Mouse (Mus musculus): Measurements from ENCODE around the gene Fam76b.
"Not testable (repeated sequence)": the region's sequence is repeated elsewhere in the genome, so short reads cannot be mapped to it uniquely, and the experiment has no call there.

Fam76b gene
- long read RNA-seq, experiment 1, partial matches to known transcripts, result 1 of 5 reads
- long read RNA-seq, experiment 1, other reads (novel, unspliced or antisense), result 2 of 5 reads
- long read RNA-seq, experiment 2, partial matches to known transcripts, result 5 of 10 reads
- long read RNA-seq, experiment 2, other reads (novel, unspliced or antisense), result 2 of 10 reads

GRCm38 (mm10) chr9:13827406-13828086 lies at the start of gene Fam76b:
Gene Fam76b, plus strand, starts transcription at chr9:13827716.
- intact Hi-C loops (cut with DNase I), result loop anchor here (10.0 kb wide), 1 partner anchor 593 kb away; no protein-coding TSS in a partner anchor

GRCm38 (mm10) chr9:13781985-13782384 lies 45.5 kb upstream of the Fam76b start:
- intact Hi-C loops (cut with DNase I), result no loop called here

GRCm38 (mm10) chr9:13790864-13791263 lies 36.7 kb upstream of the Fam76b start:
- intact Hi-C loops (cut with DNase I), result not testable (repeated sequence)

- intact Hi-C loops (cut with DNase I), result no loop called here
These were observed 33.2 kb upstream of the Fam76b start for GRCm38 (mm10) chr9:13794302-13794701.

- intact Hi-C loops (cut with DNase I), result no loop called here
These were observed 32.8 kb upstream of the Fam76b start for GRCm38 (mm10) chr9:13794756-13795155.

- intact Hi-C loops (cut with DNase I), result no loop called here
These were observed 23.0 kb upstream of the Fam76b start for GRCm38 (mm10) chr9:13804480-13804879.

- intact Hi-C loops (cut with DNase I), result no loop called here
These were observed 20.7 kb upstream of the Fam76b start for GRCm38 (mm10) chr9:13806854-13807253.

- intact Hi-C loops (cut with DNase I), result no loop called here
These were observed 19.9 kb upstream of the Fam76b start for GRCm38 (mm10) chr9:13807657-13808056.

GRCm38 (mm10) chr9:13809937-13810336 lies 17.6 kb upstream of the Fam76b start:
- intact Hi-C loops (cut with DNase I), result no loop called here

- intact Hi-C loops (cut with DNase I), result no loop called here
These were observed 9.1 kb upstream of the Fam76b start for GRCm38 (mm10) chr9:13818369-13818768.

GRCm38 (mm10) chr9:13820774-13821173 lies 6.7 kb upstream of the Fam76b start:
- intact Hi-C loops (cut with DNase I), result loop anchor here (10.0 kb wide), 1 partner anchor 586 kb away; no protein-coding TSS in a partner anchor

GRCm38 (mm10) chr9:13825896-13826295 lies 1.6 kb upstream of the Fam76b start:
- intact Hi-C loops (cut with DNase I), result loop anchor here (10.0 kb wide), 1 partner anchor 591 kb away; no protein-coding TSS in a partner anchor

GRCm38 (mm10) chr9:13826391-13826805 lies 1.1 kb upstream of the Fam76b start:
- intact Hi-C loops (cut with DNase I), result loop anchor here (10.0 kb wide), 1 partner anchor 592 kb away; no protein-coding TSS in a partner anchor

- intact Hi-C loops (cut with DNase I), result loop anchor here (10.0 kb wide), 1 partner anchor 592 kb away; no protein-coding TSS in a partner anchor
These were observed 597 bp upstream of the Fam76b start, which contains the start of gene Cep57 for GRCm38 (mm10) chr9:13826832-13827405. Gene Cep57, minus strand, starts transcription at chr9:13827107.

GRCm38 (mm10) chr9:13828087-13828441 lies 548 bp downstream of the Fam76b start:
- intact Hi-C loops (cut with DNase I), result loop anchor here (10.0 kb wide), 1 partner anchor 593 kb away; no protein-coding TSS in a partner anchor

GRCm38 (mm10) chr9:13835256-13835655 lies 7.7 kb downstream of the Fam76b start:
- intact Hi-C loops (cut with DNase I), result no loop called here

GRCm38 (mm10) chr9:13836726-13837125 lies 9.2 kb downstream of the Fam76b start:
- intact Hi-C loops (cut with DNase I), result no loop called here

GRCm38 (mm10) chr9:13847591-13847990 lies 20.1 kb downstream of the Fam76b start:
- intact Hi-C loops (cut with DNase I), result loop anchor here (5.0 kb wide), 1 partner anchor 495 kb away; no protein-coding TSS in a partner anchor

- intact Hi-C loops (cut with DNase I), result loop anchor here (5.0 kb wide), 1 partner anchor 494 kb away; no protein-coding TSS in a partner anchor
These were observed 21.3 kb downstream of the Fam76b start for GRCm38 (mm10) chr9:13848481-13849480.

GRCm38 (mm10) chr9:13853876-13854275 lies 26.4 kb downstream of the Fam76b start:
- intact Hi-C loops (cut with DNase I), result no loop called here

GRCm38 (mm10) chr9:13856247-13856646 lies 28.7 kb downstream of the Fam76b start:
- intact Hi-C loops (cut with DNase I), result no loop called here
